In genomic region chr17:57139708-57140107, GRCm38 (mm10) we compare ENCODE assay signal across 26 mouse cellular contexts. TPM values are rescaled to one million over a fixed set of nuclear protein-coding genes. Genes with fewer than 3 reads are reported as not detected.
"Had no signal": no experiment of that assay in that cellular context is flagged by ENCODE, and none has a peak within 500 bp of the region (broad histone marks: within the 10 kb centered on the region; RNA-seq: fewer than 3 reads in every experiment).

No protein-coding gene starts in this region.

- H3K4me3 ChIP-seq: layer of hippocampus, adult 2 months; limb, embryonic 10.5 days; limb, embryonic 13.5 days; midbrain, embryonic 12.5 days; midbrain, embryonic 15.5 days; neural tube, embryonic 12.5 days; neural tube, embryonic 15.5 days had no signal

- H3K36me3 ChIP-seq: limb, embryonic 10.5 days; limb, embryonic 13.5 days; midbrain, embryonic 12.5 days; midbrain, embryonic 15.5 days; neural tube, embryonic 12.5 days; neural tube, embryonic 15.5 days had no signal

- H3K4me2 ChIP-seq: limb, embryonic 13.5 days; lung, embryonic 14.5 days; midbrain, embryonic 12.5 days; midbrain, embryonic 15.5 days; neural tube, embryonic 12.5 days; neural tube, embryonic 15.5 days had no signal

- H3K27ac ChIP-seq: layer of hippocampus, adult 2 months; limb, embryonic 10.5 days; limb, embryonic 13.5 days; midbrain, embryonic 12.5 days; midbrain, embryonic 15.5 days; neural tube, embryonic 12.5 days; neural tube, embryonic 15.5 days; stomach, postnatal 0 days had no signal

- H3K4me1 ChIP-seq: limb, embryonic 10.5 days; limb, embryonic 13.5 days; midbrain, embryonic 12.5 days; midbrain, embryonic 15.5 days; neural tube, embryonic 12.5 days; neural tube, embryonic 15.5 days had no signal

- ATAC-seq: lung, postnatal 0 days; midbrain, embryonic 15.5 days had no signal

- H3K27me3 ChIP-seq: midbrain, embryonic 12.5 days; midbrain, embryonic 15.5 days; neural tube, embryonic 15.5 days had no signal

- H3K9ac ChIP-seq: limb, embryonic 13.5 days; lung, embryonic 14.5 days; midbrain, embryonic 12.5 days; midbrain, embryonic 15.5 days; neural tube, embryonic 12.5 days; neural tube, embryonic 15.5 days had no signal

- DNase-seq: kidney, adult 11 months; kidney, adult 8-10 months; kidney, postnatal 25 days; layer of hippocampus, adult 9-11 months; lung, embryonic 14.5 days; right cerebral cortex, adult 18-20 months; right cerebral cortex, postnatal 14 days; right cerebral cortex, postnatal 4 days; thymus, adult 2 months; thymus, postnatal 14 days; thymus, postnatal 4 days had no signal

- H3K9me3 ChIP-seq: limb, embryonic 10.5 days; limb, embryonic 13.5 days; midbrain, embryonic 12.5 days; midbrain, embryonic 15.5 days; neural tube, embryonic 12.5 days; neural tube, embryonic 15.5 days had no signal

RNA-seq across cellular contexts. Expression of gene Cd70, which starts 9.9 kb away (rescaled TPM):
- total RNA-seq: layer of hippocampus, adult 2 months; left cerebral cortex, adult 18-20 months; liver, adult 2 months had no signal
- polyA plus RNA-seq: kidney, embryonic 16.5 days; limb, embryonic 10.5 days; limb, embryonic 13.5 days; liver, adult 2 months; lung, embryonic 14.5 days; lung, postnatal 0 days; neural tube, embryonic 12.5 days; stomach, embryonic 14.5 days had no signal

RNA-seq across cellular contexts. Expression of gene Tnfsf14, which starts 54.3 kb away (rescaled TPM):
- total RNA-seq: layer of hippocampus, adult 2 months; layer of hippocampus, postnatal 25 days; left cerebral cortex, adult 18-20 months; left cerebral cortex, postnatal 25 days had no signal
- polyA plus RNA-seq: midbrain, embryonic 15.5 days; neural tube, embryonic 15.5 days; stomach, embryonic 14.5 days; stomach, postnatal 0 days had no signal
